Mouse (Mus musculus): Measurements from ENCODE around the gene Zcchc14. TPM values are rescaled to one million over a fixed set of nuclear protein-coding genes. Genes with fewer than 3 reads are reported as not detected.
"Not testable (repeated sequence)": the region's sequence is repeated elsewhere in the genome, so short reads cannot be mapped to it uniquely, and the experiment has no call there.

Gene Zcchc14
- polyA plus RNA-seq, 2 experiments: 1.3 to 1.7 TPM

- Histone ChIP-seq H3K4me2 (ENCODE audit: low read depth) (no peak overlapping the region), H3K27ac (no peak overlapping the region), H3K4me3 (ENCODE audit: insufficient read depth in 1 of 2, low read depth in 2 of 2, low read length in 2 of 2) (no peak overlapping the region), H3K27me3 (ENCODE audit: control insufficient read depth, insufficient read depth, low read length) (no peaks in the 10 kb centered on the region), H3K9ac (replicated peaks) (no peak overlapping the region), H3K36me3 (replicated peaks; ENCODE audit: control insufficient read depth, insufficient read depth, low read depth) (no peaks in the 10 kb centered on the region), H3K9me3 (ENCODE audit: control insufficient read depth, low read length) (no peaks in the 10 kb centered on the region), H3K4me1 (replicated peaks; ENCODE audit: control insufficient read depth in 2 of 2, insufficient read depth in 2 of 2, low read length in 1 of 2) (no peaks in the 10 kb centered on the region)
- WGBS (ENCODE audit: insufficient replicate concordance): 45% methylated on average over 5 of the region's 5 CpGs
- TF ChIP-seq CTCF (IDR thresholded peaks at IDR 0.05; ENCODE audit: low read depth) (peak; percentile 44), EP300 (IDR thresholded peaks at IDR 0.05; ENCODE audit: low read depth) (no peak)
- DNase-seq (ENCODE audit: low read depth in 3 of 3, low spot score in 3 of 3) (no peak), ATAC-seq (ENCODE audit: insufficient read depth) (no peak)
Measured at GRCm38 (mm10) chr8:121674524-121674923, 21.8 kb upstream of the Zcchc14 start.

- ATAC-seq (ENCODE audit: insufficient read depth) (no peak), DNase-seq (ENCODE audit: low read depth in 3 of 3, low spot score in 3 of 3) (no peak)
- WGBS (ENCODE audit: insufficient replicate concordance): 56% methylated on average over 5 of the region's 5 CpGs
- no peaks in the 10 kb centered on the region for H3K9me3 ChIP-seq (ENCODE audit: control insufficient read depth, low read length)
- H3K4me1 ChIP-seq (replicated peaks; ENCODE audit: control insufficient read depth in 2 of 2, insufficient read depth in 2 of 2, low read length in 1 of 2): no peaks in the 10 kb centered on the region
- no peak overlapping the region for H3K9ac ChIP-seq (replicated peaks)
- no peaks in the 10 kb centered on the region for H3K36me3 ChIP-seq (replicated peaks; ENCODE audit: control insufficient read depth, insufficient read depth, low read depth)
- no peak overlapping the region for H3K4me3 ChIP-seq (ENCODE audit: insufficient read depth in 1 of 2, low read depth in 2 of 2, low read length in 2 of 2)
- H3K27ac ChIP-seq: no peak overlapping the region
- no peak overlapping the region for H3K4me2 ChIP-seq (ENCODE audit: low read depth)
- no peaks in the 10 kb centered on the region for H3K27me3 ChIP-seq (ENCODE audit: control insufficient read depth, insufficient read depth, low read length)
- TF ChIP-seq EP300 (IDR thresholded peaks at IDR 0.05; ENCODE audit: low read depth): no peak
- no peak for TF ChIP-seq CTCF (IDR thresholded peaks at IDR 0.05; ENCODE audit: low read depth)
Measured at GRCm38 (mm10) chr8:121673917-121674316, 21.2 kb upstream of the Zcchc14 start.

GRCm38 (mm10) chr8:121673153-121673552 lies 20.5 kb upstream of the Zcchc14 start:
- H3K27me3 ChIP-seq (ENCODE audit: control insufficient read depth, insufficient read depth, low read length): no peaks in the 10 kb centered on the region
- H3K9ac ChIP-seq (replicated peaks): no peak overlapping the region
- no peak overlapping the region for H3K4me2 ChIP-seq (ENCODE audit: low read depth)
- no peak overlapping the region for H3K27ac ChIP-seq
- H3K9me3 ChIP-seq (ENCODE audit: control insufficient read depth, low read length): no peaks in the 10 kb centered on the region
- ATAC-seq (ENCODE audit: insufficient read depth): no peak
- no peak overlapping the region for H3K4me3 ChIP-seq (ENCODE audit: insufficient read depth in 1 of 2, low read depth in 2 of 2, low read length in 2 of 2)
- WGBS (ENCODE audit: insufficient replicate concordance): 34% methylated on average over 4 of the region's 4 CpGs
- TF ChIP-seq EP300 (IDR thresholded peaks at IDR 0.05; ENCODE audit: low read depth) (no peak), CTCF (IDR thresholded peaks at IDR 0.05; ENCODE audit: low read depth) (no peak)
- no peaks in the 10 kb centered on the region for H3K36me3 ChIP-seq (replicated peaks; ENCODE audit: control insufficient read depth, insufficient read depth, low read depth)
- H3K4me1 ChIP-seq (replicated peaks; ENCODE audit: control insufficient read depth in 2 of 2, insufficient read depth in 2 of 2, low read length in 1 of 2): no peaks in the 10 kb centered on the region
- no peak for DNase-seq (ENCODE audit: low read depth in 3 of 3, low spot score in 3 of 3)

- H3K27ac ChIP-seq: no peak overlapping the region
- H3K27me3 ChIP-seq (ENCODE audit: control insufficient read depth, insufficient read depth, low read length): no peaks in the 10 kb centered on the region
- DNase-seq (ENCODE audit: low read depth in 3 of 3, low spot score in 3 of 3): no peak
- ATAC-seq (ENCODE audit: insufficient read depth): no peak
- TF ChIP-seq CTCF (IDR thresholded peaks at IDR 0.05; ENCODE audit: low read depth) (no peak), EP300 (IDR thresholded peaks at IDR 0.05; ENCODE audit: low read depth) (no peak)
- WGBS (ENCODE audit: insufficient replicate concordance): 10% methylated on average over 8 of the region's 8 CpGs
- H3K9me3 ChIP-seq (ENCODE audit: control insufficient read depth, low read length): no peaks in the 10 kb centered on the region
- H3K4me3 ChIP-seq (ENCODE audit: insufficient read depth in 1 of 2, low read depth in 2 of 2, low read length in 2 of 2): no peak overlapping the region
- no peaks in the 10 kb centered on the region for H3K4me1 ChIP-seq (replicated peaks; ENCODE audit: control insufficient read depth in 2 of 2, insufficient read depth in 2 of 2, low read length in 1 of 2)
- no peaks in the 10 kb centered on the region for H3K36me3 ChIP-seq (replicated peaks; ENCODE audit: control insufficient read depth, insufficient read depth, low read depth)
- no peak overlapping the region for H3K4me2 ChIP-seq (ENCODE audit: low read depth)
- no peak overlapping the region for H3K9ac ChIP-seq (replicated peaks)
Measured at GRCm38 (mm10) chr8:121669208-121669607, 16.5 kb upstream of the Zcchc14 start.

- no peaks in the 10 kb centered on the region for H3K9me3 ChIP-seq (ENCODE audit: control insufficient read depth, low read length)
- DNase-seq (ENCODE audit: low read depth in 3 of 3, low spot score in 3 of 3): no peak
- H3K4me2 ChIP-seq (ENCODE audit: low read depth): no peak overlapping the region
- H3K9ac ChIP-seq (replicated peaks): no peak overlapping the region
- TF ChIP-seq CTCF (IDR thresholded peaks at IDR 0.05; ENCODE audit: low read depth) (no peak), EP300 (IDR thresholded peaks at IDR 0.05; ENCODE audit: low read depth) (no peak)
- no peak overlapping the region for H3K27ac ChIP-seq
- H3K4me1 ChIP-seq (replicated peaks; ENCODE audit: control insufficient read depth in 2 of 2, insufficient read depth in 2 of 2, low read length in 1 of 2): no peaks in the 10 kb centered on the region
- H3K27me3 ChIP-seq (ENCODE audit: control insufficient read depth, insufficient read depth, low read length): no peaks in the 10 kb centered on the region
- ATAC-seq (ENCODE audit: insufficient read depth): no peak
- no peaks in the 10 kb centered on the region for H3K36me3 ChIP-seq (replicated peaks; ENCODE audit: control insufficient read depth, insufficient read depth, low read depth)
- H3K4me3 ChIP-seq (ENCODE audit: insufficient read depth in 1 of 2, low read depth in 2 of 2, low read length in 2 of 2): no peak overlapping the region
- WGBS (ENCODE audit: insufficient replicate concordance): 16% methylated on average over 6 of the region's 6 CpGs
Measured at GRCm38 (mm10) chr8:121668553-121668952, 15.9 kb upstream of the Zcchc14 start.

GRCm38 (mm10) chr8:121667936-121668500 lies 15.3 kb upstream of the Zcchc14 start:
- not testable (repeated sequence) for H3K27me3 ChIP-seq (ENCODE audit: control insufficient read depth, insufficient read depth, low read length); ATAC-seq (ENCODE audit: insufficient read depth); H3K4me3 ChIP-seq (ENCODE audit: insufficient read depth in 1 of 2, low read depth in 2 of 2, low read length in 2 of 2); H3K27ac ChIP-seq; H3K9me3 ChIP-seq (ENCODE audit: control insufficient read depth, low read length); H3K9ac ChIP-seq (replicated peaks); H3K36me3 ChIP-seq (replicated peaks; ENCODE audit: control insufficient read depth, insufficient read depth, low read depth); DNase-seq (ENCODE audit: low read depth in 3 of 3, low spot score in 3 of 3); H3K4me2 ChIP-seq (ENCODE audit: low read depth); H3K4me1 ChIP-seq (replicated peaks; ENCODE audit: control insufficient read depth in 2 of 2, insufficient read depth in 2 of 2, low read length in 1 of 2)
- 49% methylated on average over 9 of the region's 9 CpGs for WGBS (ENCODE audit: insufficient replicate concordance)
